Mouse (Mus musculus) bone marrow macrophage, adult 2 months (primary cell): Measurements from ENCODE around the gene Efnb1.

Experiments
- CTCF ChIP-seq: IDR thresholded peaks from 2 replicates; pipeline ENCODE4 v1.5.1; 2012; ENCODE audit warnings: low read depth, mild to moderate bottlenecking, low read length, moderate library complexity
- POLR2A ChIP-seq: IDR thresholded peaks from 2 replicates; pipeline ENCODE4 v1.6.1; 2012; ENCODE audit warnings: mild to moderate bottlenecking, low read depth, low read length, borderline replicate concordance

GRCm38 (mm10) chrX:99132573-99132972 is 3.4 kb upstream of the Efnb1 start:
- TF ChIP-seq POLR2A (no peak), CTCF (no peak)
